Mouse (Mus musculus): ENCODE results near the gene Izumo2.

DNA sequence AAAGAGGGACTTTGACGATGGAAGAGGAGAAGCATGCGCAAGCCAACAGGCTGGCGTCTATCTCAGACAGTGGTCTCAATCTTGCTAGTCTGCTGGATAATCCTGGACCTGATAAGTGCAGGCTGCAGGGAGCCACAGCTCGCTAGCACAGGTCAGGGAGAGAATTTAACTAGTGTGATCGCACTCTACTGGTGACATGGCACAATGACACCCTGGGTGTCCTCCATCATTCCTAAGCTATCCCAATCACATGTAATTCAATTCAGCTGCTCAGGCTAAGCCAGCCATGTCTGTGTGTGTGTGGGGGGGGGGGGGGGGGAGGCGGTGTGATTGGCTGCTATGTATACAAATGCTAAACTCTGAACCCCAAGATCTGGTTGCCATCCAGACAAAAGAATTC lies 6.6 kb upstream of the Izumo2 start:
- TF ChIP-seq CTCF (IDR thresholded peaks at IDR 0.05; ENCODE audit: control insufficient read depth, insufficient read depth, insufficient replicate concordance, low read depth, low read length) (peak; percentile 62; the same call in 1 of the 2 replicates), POLR2A (IDR thresholded peaks at IDR 0.05; ENCODE audit: control insufficient read depth, low read depth, low read length) (no peak)
